Mouse (Mus musculus) right cerebral cortex, adult 2 months (tissue): ENCODE measurements around the gene Pomgnt2.
A peak's percentile ranks its signal among the peaks of the same experiment; 100 is the strongest.

ENCODE experiments used
- DNase-seq, 2 experiments: peaks; one replicate each; pipeline ENCODE4 v3.0.0; 2021 to 2022; ENCODE audit warnings: low spot score in 2 of 2

The Pomgnt2 gene

GRCm38 (mm10) chr9:122013629-122014028 lies 16.7 kb upstream of the Pomgnt2 start:
- DNase-seq: no peak

- DNase-seq: peak; percentile 50 to 58
Observed at GRCm38 (mm10) chr9:122012816-122013215, 15.9 kb upstream of the Pomgnt2 start.

GRCm38 (mm10) chr9:122010751-122011150 lies 13.8 kb upstream of the Pomgnt2 start:
- DNase-seq: no peak

GRCm38 (mm10) chr9:122008876-122009275 lies 12.0 kb upstream of the Pomgnt2 start:
- DNase-seq: no peak

- DNase-seq: no peak
Observed at GRCm38 (mm10) chr9:122006609-122007008, 9.7 kb upstream of the Pomgnt2 start.

GRCm38 (mm10) chr9:122006175-122006574 lies 9.3 kb upstream of the Pomgnt2 start:
- DNase-seq: no peak

- no peak for DNase-seq
Observed at GRCm38 (mm10) chr9:121997978-121998377, 1.1 kb upstream of the Pomgnt2 start.

- peak; percentile 89 to 91 for DNase-seq
Observed at GRCm38 (mm10) chr9:121995508-121996131, 1.3 kb downstream of the Pomgnt2 start.

GRCm38 (mm10) chr9:121995077-121995476 lies 1.8 kb downstream of the Pomgnt2 start:
- no peak for DNase-seq

- DNase-seq: no peak
Observed at GRCm38 (mm10) chr9:121993047-121993446, 3.9 kb downstream of the Pomgnt2 start.

- no peak for DNase-seq
Observed at GRCm38 (mm10) chr9:121991041-121991440, 5.9 kb downstream of the Pomgnt2 start.

GRCm38 (mm10) chr9:121989536-121989935 lies 7.4 kb downstream of the Pomgnt2 start:
- DNase-seq: no peak

GRCm38 (mm10) chr9:121988910-121989309 lies 8.0 kb downstream of the Pomgnt2 start:
- no peak for DNase-seq

- DNase-seq: peak; percentile 77 to 84
Observed at GRCm38 (mm10) chr9:121984465-121985461, 12.1 kb downstream of the Pomgnt2 start.

- DNase-seq: peak; percentile 81 to 86
Observed at GRCm38 (mm10) chr9:121983504-121983903, 13.4 kb downstream of the Pomgnt2 start.

GRCm38 (mm10) chr9:121982665-121983064 lies 14.2 kb downstream of the Pomgnt2 start:
- no peak for DNase-seq

- no peak for DNase-seq
Observed at GRCm38 (mm10) chr9:121982214-121982613, 14.7 kb downstream of the Pomgnt2 start.

GRCm38 (mm10) chr9:121981466-121982105 lies 15.3 kb downstream of the Pomgnt2 start:
- DNase-seq: no peak

- no peak for DNase-seq
Observed at GRCm38 (mm10) chr9:121981046-121981445, 15.9 kb downstream of the Pomgnt2 start.

GRCm38 (mm10) chr9:121975321-121975720 lies 21.6 kb downstream of the Pomgnt2 start:
- no peak for DNase-seq

GRCm38 (mm10) chr9:121974141-121974986 lies 22.5 kb downstream of the Pomgnt2 start:
- no peak for DNase-seq
